In genomic region chr13:42041203-42041602, GRCm38 (mm10) we compare ENCODE assay signal across 26 mouse cellular contexts.
"Had no signal": no experiment of that assay in that cellular context is flagged by ENCODE, and none has a peak within 500 bp of the region (broad histone marks: within the 10 kb centered on the region; RNA-seq: fewer than 3 reads in every experiment).

No protein-coding gene starts in this region.

- H3K4me3 ChIP-seq: heart, adult 2 months; heart, embryonic 13.5 days; heart, embryonic 15.5 days; hindbrain, embryonic 13.5 days; hindbrain, embryonic 15.5 days; kidney, embryonic 15.5 days; limb, embryonic 13.5 days; limb, embryonic 15.5 days; liver, embryonic 12.5 days had no signal

- H3K9me3 ChIP-seq: heart, embryonic 13.5 days; heart, embryonic 15.5 days; hindbrain, embryonic 13.5 days; hindbrain, embryonic 15.5 days; kidney, embryonic 15.5 days; limb, embryonic 13.5 days; limb, embryonic 15.5 days; liver, embryonic 12.5 days had no signal

- ATAC-seq: hindbrain, postnatal 0 days; intestine, embryonic 16.5 days; liver, embryonic 12.5 days had no signal

- DNase-seq: gastrocnemius, postnatal 14 days; gastrocnemius, postnatal 36 days; heart, adult 2 months; heart, postnatal 14 days; heart, postnatal 36 days; kidney, adult 11 months; kidney, adult 2 months; kidney, adult 9 months; kidney, postnatal 14 days; kidney, postnatal 36 days; layer of hippocampus, adult 9-11 months; layer of hippocampus, postnatal 36 days; left cerebral cortex, postnatal 4 days had no signal

- H3K4me2 ChIP-seq: heart, embryonic 11.5 days; heart, embryonic 13.5 days; heart, embryonic 15.5 days; hindbrain, embryonic 13.5 days; hindbrain, embryonic 15.5 days; kidney, embryonic 15.5 days; limb, embryonic 13.5 days; limb, embryonic 15.5 days; liver, embryonic 12.5 days had no signal

- H3K9ac ChIP-seq: heart, embryonic 13.5 days; heart, embryonic 15.5 days; hindbrain, embryonic 13.5 days; hindbrain, embryonic 15.5 days; kidney, embryonic 15.5 days; limb, embryonic 13.5 days; limb, embryonic 15.5 days; liver, embryonic 12.5 days; liver, embryonic 14.5 days had no signal

- H3K27ac ChIP-seq: heart, adult 2 months; heart, embryonic 13.5 days; heart, embryonic 15.5 days; hindbrain, embryonic 13.5 days; hindbrain, embryonic 15.5 days; hindbrain, postnatal 0 days; kidney, embryonic 15.5 days; kidney, postnatal 0 days; limb, embryonic 13.5 days; limb, embryonic 15.5 days; liver, embryonic 12.5 days; liver, embryonic 14.5 days had no signal

- H3K27me3 ChIP-seq: heart, embryonic 13.5 days; heart, embryonic 15.5 days; hindbrain, embryonic 13.5 days; hindbrain, embryonic 15.5 days; kidney, embryonic 15.5 days; limb, embryonic 13.5 days; limb, embryonic 15.5 days; liver, embryonic 12.5 days had no signal

- H3K4me1 ChIP-seq: heart, embryonic 15.5 days; hindbrain, embryonic 13.5 days; hindbrain, embryonic 15.5 days; limb, embryonic 15.5 days had no signal

- H3K36me3 ChIP-seq: heart, embryonic 13.5 days; heart, embryonic 15.5 days; hindbrain, embryonic 13.5 days; hindbrain, embryonic 15.5 days; kidney, embryonic 15.5 days; limb, embryonic 13.5 days; limb, embryonic 15.5 days; liver, embryonic 12.5 days had no signal
